Mouse (Mus musculus): Measurements from ENCODE around the gene Rpp25.

- TF ChIP-seq CTCF (IDR thresholded peaks at IDR 0.05; ENCODE audit: low read depth, low read length) = no peak
- no peak for TF ChIP-seq GATA1 (IDR thresholded peaks at IDR 0.05; ENCODE audit: borderline replicate concordance, low read length)
- no peak for TF ChIP-seq GATA2 (IDR thresholded peaks at IDR 0.05; ENCODE audit: borderline replicate concordance, low read depth, low read length)
- no peak for TF ChIP-seq TAL1 (conservative IDR thresholded peaks at IDR 0.05; ENCODE audit: low read depth, low read length)
- TF ChIP-seq POLR2AphosphoS5 (IDR thresholded peaks at IDR 0.05; ENCODE audit: insufficient replicate concordance, low read depth, low read length) = no peak
These were observed 37.7 kb upstream of the Rpp25 start for GRCm38 (mm10) chr9:57466101-57466500.

All from G1E (cell line).